Mouse (Mus musculus) G1E (cell line): Measurements from ENCODE around the gene Exoc3l2. TPM values are rescaled to one million over a fixed set of nuclear protein-coding genes. Genes with fewer than 3 reads are reported as not detected.
A peak's percentile ranks its signal among the peaks of the same experiment; 100 is the strongest.

ENCODE experiments used
- ATAC-seq: 2 replicates; pipeline ENCODE4 v1.8.0; 2016; ENCODE audit warnings: mild to moderate bottlenecking; ENCODE audit not compliant: insufficient number of reproducible peaks, poor library complexity, low FRiP score, severe bottlenecking; ENCODE audit errors: extremely low read depth
- DNase-seq: peaks from one replicate; pipeline ENCODE4 v3.0.0; 2012; ENCODE audit warnings: low spot score
- H3K27me3 ChIP-seq: 2 replicates; pipeline ENCODE4 v1.6.1; 2012; ENCODE audit warnings: mild to moderate bottlenecking, low read length, inconsistent platforms; ENCODE audit not compliant: insufficient read depth
- H3K36me3 ChIP-seq: replicated peaks from 2 replicates; pipeline ENCODE3; 2012; ENCODE audit warnings: mild to moderate bottlenecking, inconsistent platforms
- H3K4me1 ChIP-seq: 2 replicates; pipeline ENCODE4 v1.6.1; 2012; ENCODE audit warnings: low read depth, low read length, inconsistent platforms, mixed read lengths; ENCODE audit not compliant: insufficient read depth
- H3K4me3 ChIP-seq: 2 replicates; pipeline ENCODE4 v1.5.1; 2012; ENCODE audit warnings: low read depth, mild to moderate bottlenecking, inconsistent platforms, low read length, moderate library complexity, mixed read lengths
- H3K9me3 ChIP-seq: replicated peaks from 2 replicates; pipeline ENCODE4 v1.6.1; 2012; ENCODE audit warnings: inconsistent platforms
- CTCF ChIP-seq: IDR thresholded peaks from 2 replicates; pipeline ENCODE4 v1.5.1; 2012; ENCODE audit warnings: low read depth, low read length, inconsistent platforms, mixed read lengths
- GATA1 ChIP-seq: IDR thresholded peaks from 2 replicates; pipeline ENCODE4 v1.6.1; 2012; ENCODE audit warnings: borderline replicate concordance, low read length, inconsistent platforms, mixed read lengths
- GATA2 ChIP-seq: IDR thresholded peaks from 2 replicates; pipeline ENCODE4 v1.6.1; 2012; ENCODE audit warnings: low read depth, low read length, inconsistent platforms, borderline replicate concordance
- POLR2AphosphoS5 ChIP-seq: IDR thresholded peaks from 2 replicates; pipeline ENCODE4 v1.6.1; 2012; ENCODE audit warnings: low read depth, low read length, inconsistent platforms; ENCODE audit not compliant: insufficient replicate concordance
- TAL1 ChIP-seq: conservative IDR thresholded peaks from 2 replicates; pipeline ENCODE4 v1.6.1; 2012; ENCODE audit warnings: low read depth, low read length, inconsistent platforms, mixed read lengths
- polyA plus RNA-seq: library from polyadenylated mRNA; stranded (reverse); fragments of >175 nt; gene quantifications from 2 replicates; pipeline ENCODE4 v1.2.3, GENCODE M21; 2012
- total RNA-seq, 2 experiments: library from RNA; stranded (forward) in 1 of 2; stranded (reverse) in 1 of 2; fragments of 200-1000 nt in 1 of 2; fragments of >200 nt in 1 of 2; fragmentation: Nextera tagmentation in 1 of 2; gene quantifications; 2 replicates each; pipeline ENCODE4 v1.2.3; 2014 to 2017

Exoc3l2 gene
- total and polyA plus RNA-seq, 3 experiments = 0.02 TPM; not detected in 2

DNA sequence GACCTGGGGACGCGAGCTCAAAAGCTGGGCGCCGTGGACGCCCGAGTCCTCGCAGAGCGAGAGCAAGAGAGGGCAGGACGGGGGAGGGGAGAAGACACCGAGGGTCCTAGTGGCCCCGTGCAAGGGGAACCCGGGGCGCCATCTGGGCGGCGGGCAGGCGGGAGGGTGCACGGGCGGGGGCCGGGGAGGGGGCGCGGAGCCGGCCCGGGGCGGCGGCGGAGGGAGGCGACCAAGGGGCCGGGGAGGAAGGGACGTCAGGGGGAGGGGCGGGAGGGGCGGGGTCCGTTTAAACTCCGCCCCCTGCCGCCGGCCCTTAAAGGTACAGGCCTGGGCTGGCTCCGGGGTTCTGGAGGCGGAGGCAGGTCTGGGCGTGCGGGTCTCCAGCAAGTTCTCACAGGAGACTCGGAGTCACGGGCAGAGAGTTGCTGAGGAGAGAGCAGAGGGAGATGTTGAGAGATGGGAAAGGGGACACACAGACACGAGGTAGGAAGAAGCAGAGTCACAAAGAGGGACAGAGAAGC lies 4.5 kb upstream of the Exoc3l2 start, which contains the start of gene Mark4:
Gene Mark4 (minus strand): TSS at position 231 of the 521 bp plus-strand sequence.
- Histone ChIP-seq H3K4me3 (peak within 1 kb of the TSS; percentile 81), H3K36me3 (peaks cover 28% of the 10 kb centered on the region), H3K4me1 (peaks cover 52% of the 10 kb centered on the region), H3K27me3 (peaks cover 17% of the 10 kb centered on the region), H3K9me3 (no peaks in the 10 kb centered on the region)
- no peak for TF ChIP-seq GATA2
- no peak for TF ChIP-seq POLR2AphosphoS5
- TF ChIP-seq GATA1 = no peak
- no peak for TF ChIP-seq TAL1
- TF ChIP-seq CTCF = no peak
- ATAC-seq = peak; percentile 64
- DNase-seq = peak; percentile 97

DNA sequence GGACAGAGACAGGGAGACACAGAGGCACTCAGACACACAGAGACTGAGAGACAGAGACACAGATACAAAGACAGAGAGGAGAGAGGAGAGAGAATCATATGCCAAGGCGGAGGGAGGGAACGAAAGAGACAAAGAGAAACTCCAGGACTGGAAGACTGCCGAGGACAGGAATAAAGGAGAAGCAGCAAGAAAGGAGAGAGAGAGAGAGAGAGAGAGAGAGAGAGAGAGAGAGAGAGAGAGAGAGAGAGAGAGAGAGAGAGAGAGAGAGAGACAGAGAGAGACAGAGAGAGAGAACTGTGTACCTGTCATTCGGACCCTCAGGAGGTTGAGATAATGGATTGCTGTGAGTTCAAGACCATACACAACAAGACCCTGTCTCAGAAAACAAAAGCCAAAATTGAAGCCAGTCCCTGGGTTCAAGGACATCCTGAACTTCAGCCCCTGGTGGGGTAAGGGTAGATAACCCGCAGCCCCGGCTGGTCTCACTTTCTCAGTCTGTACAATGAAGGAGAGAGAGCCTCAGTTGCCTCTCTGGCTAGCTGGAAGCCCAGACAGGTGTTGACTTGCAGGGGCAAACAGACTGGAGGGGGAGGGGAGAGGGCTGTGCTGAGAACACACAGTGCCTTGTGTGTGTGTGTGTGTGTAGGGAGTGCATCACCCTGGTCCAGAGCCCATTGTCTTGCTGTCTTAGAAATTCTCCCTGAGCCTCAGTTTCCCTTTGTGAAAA lies 3.8 kb upstream of the Exoc3l2 start:
- Histone ChIP-seq H3K36me3 (peaks cover 25% of the 10 kb centered on the region), H3K27me3 (peaks cover 20% of the 10 kb centered on the region), H3K4me1 (peaks cover 52% of the 10 kb centered on the region), H3K4me3 (peak overlapping the region; percentile 81; the same call in 1 of the 2 replicates), H3K9me3 (no peaks in the 10 kb centered on the region)
- ATAC-seq (no peak), DNase-seq (no peak)
- no peak for TF ChIP-seq GATA2
- no peak for TF ChIP-seq TAL1

DNA sequence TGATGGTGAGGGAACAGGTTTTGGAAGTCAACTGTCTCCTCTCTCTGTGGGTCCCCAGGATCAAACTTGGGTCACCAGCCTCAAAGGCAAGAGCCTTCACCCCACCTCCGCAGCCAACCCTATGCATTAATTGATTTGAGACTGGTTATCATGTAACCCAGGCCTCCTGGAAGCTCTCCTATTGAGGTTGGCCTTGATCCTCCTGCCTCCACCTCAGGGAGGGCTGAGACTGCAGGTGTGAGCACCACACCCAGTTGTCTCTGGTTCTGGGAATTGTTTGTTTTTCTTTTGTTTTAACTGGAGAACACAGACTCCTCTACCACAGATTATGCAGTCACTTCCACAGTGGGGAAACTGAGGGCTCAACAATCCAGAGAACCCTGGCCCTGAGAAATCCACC lies 2.6 kb upstream of the Exoc3l2 start:
- H3K27me3 ChIP-seq = peaks cover 32% of the 10 kb centered on the region
- ATAC-seq (no peak), DNase-seq (no peak)
- H3K36me3 ChIP-seq = peaks cover 17% of the 10 kb centered on the region
- H3K4me1 ChIP-seq = peaks cover 44% of the 10 kb centered on the region
- no peaks in the 10 kb centered on the region for H3K9me3 ChIP-seq
- no peak overlapping the region for H3K4me3 ChIP-seq
- TF ChIP-seq TAL1 = no peak
- TF ChIP-seq GATA1 = no peak
- TF ChIP-seq CTCF = no peak
- no peak for TF ChIP-seq POLR2AphosphoS5
- no peak for TF ChIP-seq GATA2

DNA sequence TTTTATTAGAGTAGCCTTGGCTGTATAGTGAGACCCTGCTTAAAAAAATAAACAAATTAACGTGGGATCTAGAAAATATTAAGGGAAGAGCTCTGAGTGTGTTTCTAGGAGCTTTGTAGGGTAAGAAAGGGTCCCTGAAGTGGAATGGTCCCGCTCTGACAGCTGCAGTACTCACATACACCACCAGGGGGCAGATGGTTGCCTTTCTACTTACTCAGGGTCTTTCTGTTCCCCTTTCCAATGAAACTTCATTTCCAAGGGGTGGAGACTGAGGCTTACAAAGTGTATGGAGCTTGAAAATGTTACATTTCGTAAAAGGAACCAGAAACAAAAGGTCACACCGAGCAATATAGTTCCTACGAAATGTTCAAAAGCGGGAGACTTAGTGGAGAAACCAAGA lies 1.6 kb upstream of the Exoc3l2 start:
- Histone ChIP-seq H3K36me3 (peaks cover 8% of the 10 kb centered on the region), H3K9me3 (no peaks in the 10 kb centered on the region), H3K27me3 (peaks cover 34% of the 10 kb centered on the region), H3K4me3 (no peak overlapping the region), H3K4me1 (peaks cover 36% of the 10 kb centered on the region)
- DNase-seq (peak; percentile 38), ATAC-seq (no peak)
- TF ChIP-seq GATA1 (no peak), CTCF (peak; percentile 90)

DNA sequence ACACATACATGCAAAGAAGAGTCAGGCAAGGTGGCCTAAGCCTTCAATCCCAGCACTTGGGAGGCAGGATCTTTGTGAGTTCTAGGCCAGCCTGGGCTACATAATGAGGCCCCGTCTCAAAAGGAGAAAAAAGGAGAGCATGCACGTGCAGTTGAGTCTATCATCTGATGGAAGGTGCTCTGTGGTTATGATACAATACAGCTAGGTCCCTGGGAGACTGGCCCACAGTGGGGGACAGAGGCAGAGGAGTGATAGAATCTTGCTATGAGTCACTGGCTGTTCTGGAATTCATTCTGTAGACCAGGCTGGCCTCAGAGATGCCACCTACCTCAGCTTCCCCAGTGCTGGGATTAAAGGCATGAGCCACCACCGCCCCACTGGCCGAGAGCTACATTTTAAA lies 688 bp upstream of the Exoc3l2 start:
- Histone ChIP-seq H3K27me3 (peaks cover 37% of the 10 kb centered on the region), H3K36me3 (no peaks in the 10 kb centered on the region), H3K4me1 (peaks cover 27% of the 10 kb centered on the region), H3K9me3 (no peaks in the 10 kb centered on the region), H3K4me3 (no peak overlapping the region)
- DNase-seq (no peak), ATAC-seq (no peak)
- TF ChIP-seq POLR2AphosphoS5 (no peak), GATA1 (no peak), TAL1 (no peak), CTCF (no peak), GATA2 (no peak)

DNA sequence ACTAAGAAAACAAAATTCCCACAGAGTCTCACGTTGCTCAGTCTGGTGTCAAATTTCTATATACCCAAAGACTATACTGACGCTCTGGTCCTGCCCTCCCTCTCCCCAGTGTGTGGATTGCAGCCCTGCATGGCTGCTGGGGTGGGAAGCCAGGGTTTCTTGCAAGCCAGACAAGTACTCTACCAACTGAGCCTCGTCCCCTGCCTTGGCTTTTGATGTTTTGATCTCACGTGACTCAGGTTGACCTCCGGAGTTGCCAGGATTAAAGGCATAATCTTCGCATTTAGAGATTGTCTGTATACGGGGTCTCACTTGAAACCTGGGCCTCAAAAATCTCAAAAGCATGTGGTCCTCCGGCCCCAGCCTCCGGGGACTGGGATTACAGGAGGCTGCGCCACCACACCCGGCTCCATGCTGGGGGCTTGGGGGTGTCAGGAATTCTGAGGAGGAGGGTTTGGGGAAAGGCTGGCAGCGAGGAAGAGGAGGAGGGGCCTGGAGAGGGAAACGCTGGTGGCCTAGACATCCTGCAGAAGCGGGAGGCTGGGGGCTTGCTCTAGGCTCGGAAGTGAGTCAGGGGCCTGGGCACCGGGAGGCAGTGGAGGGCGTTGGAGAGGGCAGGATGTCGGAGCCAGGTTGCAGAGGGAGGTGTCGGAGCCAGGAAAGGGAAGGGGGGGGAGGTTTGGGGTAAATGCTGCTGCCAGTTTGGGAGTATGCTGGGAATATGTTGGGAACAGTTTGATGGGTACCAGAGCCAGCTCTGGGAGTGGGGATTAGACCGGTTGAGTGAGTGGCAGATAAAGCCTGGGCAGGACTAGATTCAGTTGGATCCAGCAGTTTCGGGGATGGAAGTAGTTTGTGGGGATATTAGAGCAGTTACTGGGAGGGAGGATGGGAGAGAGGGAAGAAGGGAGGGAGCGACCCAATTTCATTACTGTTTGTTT lies 1.5 kb downstream of the Exoc3l2 start:
- Histone ChIP-seq H3K36me3 (no peaks in the 10 kb centered on the region), H3K4me3 (no peak overlapping the region), H3K9me3 (no peaks in the 10 kb centered on the region), H3K4me1 (peaks cover 16% of the 10 kb centered on the region), H3K27me3 (peaks cover 44% of the 10 kb centered on the region)
- DNase-seq = no peak
- no peak for TF ChIP-seq POLR2AphosphoS5
- no peak for TF ChIP-seq GATA1
- TF ChIP-seq GATA2 = no peak
- no peak for TF ChIP-seq TAL1
- TF ChIP-seq CTCF = no peak
- no peak for ATAC-seq
